Mouse (Mus musculus) spleen, adult 12 weeks (tissue): ENCODE results near the gene Rbfox1.

Source experiments
- DNase-seq: peaks from one replicate; pipeline ENCODE4 v3.0.0; 2022; ENCODE audit warnings: low spot score

Gene Rbfox1

GRCm38 (mm10) chr16:7241627-7242026 is 1356.5 kb downstream of the Rbfox1 start:
- DNase-seq: no peak

GRCm38 (mm10) chr16:7242501-7242900 is 1357.3 kb downstream of the Rbfox1 start:
- DNase-seq: no peak

GRCm38 (mm10) chr16:7244382-7244781 is 1359.2 kb downstream of the Rbfox1 start:
- no peak for DNase-seq

- DNase-seq: no peak
Observed at GRCm38 (mm10) chr16:7251696-7252095, 1366.5 kb downstream of the Rbfox1 start.

GRCm38 (mm10) chr16:7257366-7257765 is 1372.2 kb downstream of the Rbfox1 start:
- DNase-seq: no peak

GRCm38 (mm10) chr16:7263261-7263660 is 1378.1 kb downstream of the Rbfox1 start:
- no peak for DNase-seq

- DNase-seq: no peak
Observed at GRCm38 (mm10) chr16:7265715-7266114, 1380.6 kb downstream of the Rbfox1 start.

GRCm38 (mm10) chr16:7275501-7275900 is 1390.3 kb downstream of the Rbfox1 start:
- no peak for DNase-seq

- DNase-seq: no peak
Observed at GRCm38 (mm10) chr16:7275901-7276300, 1390.7 kb downstream of the Rbfox1 start.

GRCm38 (mm10) chr16:7279544-7279943 is 1394.4 kb downstream of the Rbfox1 start:
- DNase-seq: no peak

- no peak for DNase-seq
Observed at GRCm38 (mm10) chr16:7282257-7282656, 1397.1 kb downstream of the Rbfox1 start.

GRCm38 (mm10) chr16:7292985-7293805 is 1408.0 kb downstream of the Rbfox1 start:
- DNase-seq: no peak

- no peak for DNase-seq
Observed at GRCm38 (mm10) chr16:7302416-7302815, 1417.3 kb downstream of the Rbfox1 start.

GRCm38 (mm10) chr16:7329196-7329595 is 1444.0 kb downstream of the Rbfox1 start:
- no peak for DNase-seq

GRCm38 (mm10) chr16:7341186-7341585 is 1456.0 kb downstream of the Rbfox1 start:
- DNase-seq: no peak

- DNase-seq: no peak
Observed at GRCm38 (mm10) chr16:7345298-7345697, 1460.1 kb downstream of the Rbfox1 start.

GRCm38 (mm10) chr16:7346001-7346625 is 1461.0 kb downstream of the Rbfox1 start:
- no peak for DNase-seq

- DNase-seq: no peak
Observed at GRCm38 (mm10) chr16:7347522-7348165, 1462.5 kb downstream of the Rbfox1 start.

GRCm38 (mm10) chr16:7352808-7353207 is 1467.7 kb downstream of the Rbfox1 start:
- DNase-seq: no peak

- DNase-seq: no peak
Observed at GRCm38 (mm10) chr16:7354116-7354515, 1469.0 kb downstream of the Rbfox1 start.

GRCm38 (mm10) chr16:7359043-7359442 is 1473.9 kb downstream of the Rbfox1 start:
- no peak for DNase-seq

- no peak for DNase-seq
Observed at GRCm38 (mm10) chr16:7360706-7361105, 1475.6 kb downstream of the Rbfox1 start.

GRCm38 (mm10) chr16:7365878-7366277 is 1480.7 kb downstream of the Rbfox1 start:
- DNase-seq: no peak
